Mouse (Mus musculus): ENCODE data around the gene Vcp. TPM values are rescaled to one million over a fixed set of nuclear protein-coding genes. Genes with fewer than 3 reads are reported as not detected.

Vcp gene
- polyA plus RNA-seq, 1 experiment, result 118 TPM

DNA sequence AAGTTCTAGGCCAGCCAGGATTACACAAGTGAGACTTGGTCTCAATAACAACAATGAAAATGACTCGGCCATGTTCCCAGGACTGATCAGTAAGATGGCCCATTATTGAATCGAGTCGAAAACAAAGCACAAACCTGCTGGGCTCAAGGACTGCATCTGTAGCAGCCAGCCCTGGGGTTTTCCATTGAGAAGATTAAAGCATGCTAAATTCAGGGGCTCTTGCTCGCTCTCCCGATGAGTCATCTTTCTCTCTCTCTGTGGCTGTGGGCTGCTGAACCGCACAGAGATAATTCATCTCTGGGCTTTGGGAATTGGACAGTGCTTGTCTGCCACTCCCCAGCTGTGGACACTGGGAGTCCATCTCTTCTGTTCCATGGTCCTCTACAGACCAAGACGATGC lies 58.9 kb downstream of the Vcp start:
- no peak for DNase-seq
- Histone ChIP-seq H3K4me1 (ENCODE audit: control insufficient read depth, insufficient read depth, low read length) (no peaks in the 10 kb centered on the region), H3K4me3 (replicated peaks; ENCODE audit: extremely low read depth, low read depth, low read length) (no peak overlapping the region)
- WGBS, result 76% methylated on average over 7 of the region's 7 CpGs
- TF ChIP-seq POLR2A (IDR thresholded peaks at IDR 0.05; ENCODE audit: borderline replicate concordance, extremely low read depth, low read depth, low read length) (no peak), CTCF (IDR thresholded peaks at IDR 0.05; ENCODE audit: insufficient read depth, low read length) (no peak)

DNA sequence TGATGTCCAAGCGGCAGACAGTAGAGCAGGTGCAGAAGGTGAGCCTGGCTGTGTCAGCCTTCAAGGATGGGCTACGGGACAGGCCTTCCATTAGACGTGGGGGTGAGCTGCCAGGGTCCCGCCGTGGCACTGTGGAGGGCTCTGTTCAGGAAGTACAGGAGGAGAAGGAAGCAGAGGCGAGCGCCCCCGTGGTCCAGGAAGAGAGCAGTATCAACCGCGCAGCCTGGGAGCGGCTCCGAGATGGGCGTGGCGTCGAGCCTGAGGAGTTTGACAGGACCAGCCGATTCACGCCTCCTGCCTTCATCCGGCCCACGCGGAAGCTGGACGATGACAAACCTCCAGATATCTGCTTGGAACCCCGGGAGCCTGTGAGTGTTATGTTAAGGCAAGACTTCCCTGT lies 66.7 kb downstream of the Vcp start:
- Histone ChIP-seq H3K4me3 (replicated peaks; ENCODE audit: extremely low read depth, low read depth, low read length) (no peak overlapping the region), H3K4me1 (ENCODE audit: control insufficient read depth, insufficient read depth, low read length) (no peaks in the 10 kb centered on the region; the same call in 1 of the 2 replicates)
- WGBS, result 5% methylated on average over 22 of the region's 22 CpGs
- DNase-seq, result peak; percentile 48
- no peak for TF ChIP-seq POLR2A (IDR thresholded peaks at IDR 0.05; ENCODE audit: borderline replicate concordance, extremely low read depth, low read depth, low read length)
- no peak for TF ChIP-seq CTCF (IDR thresholded peaks at IDR 0.05; ENCODE audit: insufficient read depth, low read length)

DNA sequence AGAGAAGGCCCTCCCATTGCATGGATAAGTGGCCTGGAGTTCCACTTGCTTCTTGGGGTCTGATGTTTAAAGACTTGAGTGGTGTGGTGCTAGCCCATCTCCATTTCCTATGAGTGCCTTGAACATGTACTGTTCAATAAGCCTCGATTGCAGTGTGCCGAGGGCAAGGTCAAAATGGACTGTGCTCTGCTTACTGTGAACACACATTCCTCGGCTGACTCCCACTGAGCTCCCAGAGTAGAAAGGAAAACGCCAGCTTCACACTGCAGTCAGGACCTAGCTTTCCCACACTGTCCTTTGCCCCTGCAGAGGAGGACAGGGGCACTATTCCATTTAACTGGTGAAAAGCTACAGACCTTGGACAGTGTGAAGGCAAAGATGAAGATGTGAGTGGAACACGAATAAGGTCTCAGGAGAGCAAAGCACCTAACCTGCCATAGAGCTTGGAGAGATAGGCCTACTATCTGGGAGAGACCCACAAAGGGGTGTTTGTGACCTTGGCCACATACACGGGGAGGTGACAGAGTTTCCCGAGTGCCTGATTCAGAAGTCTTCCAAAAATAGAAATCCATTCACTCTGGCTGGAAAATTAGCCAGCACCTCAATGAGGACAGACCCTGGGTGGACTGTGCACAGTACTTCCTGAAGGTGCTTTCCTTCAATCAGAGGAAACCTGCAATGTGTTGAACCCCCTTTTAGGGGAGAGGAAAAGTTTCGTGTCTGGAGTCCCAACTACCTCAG lies 67.9 kb downstream of the Vcp start:
- TF ChIP-seq CTCF (IDR thresholded peaks at IDR 0.05; ENCODE audit: insufficient read depth, low read length), result no peak
- TF ChIP-seq POLR2A (IDR thresholded peaks at IDR 0.05; ENCODE audit: borderline replicate concordance, extremely low read depth, low read depth, low read length), result no peak
- WGBS, result 63% methylated on average over 8 of the region's 8 CpGs
- DNase-seq, result peak; percentile 1

More for the DNA sequence above, 67.9 kb downstream of the Vcp start:
- no peaks in the 10 kb centered on the region; the same call in 1 of the 2 replicates for H3K4me1 ChIP-seq (ENCODE audit: control insufficient read depth, insufficient read depth, low read length)
- no peak overlapping the region for H3K4me3 ChIP-seq (replicated peaks; ENCODE audit: extremely low read depth, low read depth, low read length)

Other genes starting within 250 kb of the Vcp start
- 14.3 and 16.4 TPM in 2 replicates for gene Ccl19, start 243.9 kb downstream of the Vcp start, polyA plus RNA-seq (2012; rRNA removed)
- gene Ccl21a, start 226.5 kb downstream of the Vcp start, polyA plus RNA-seq (2012; rRNA removed), result 103 and 113 TPM in 2 replicates
- gene Fam205a1, start 146.6 kb downstream of the Vcp start, polyA plus RNA-seq (2012; rRNA removed), result not detected in 2 replicates
- not detected in 2 replicates for gene Gm12394, start 143.7 kb downstream of the Vcp start, polyA plus RNA-seq (2012; rRNA removed)
- gene Fam205c, start 126.3 kb downstream of the Vcp start, polyA plus RNA-seq (2012; rRNA removed), result not detected in 2 replicates
- 7.6 and 10.3 TPM in 2 replicates for gene Phf24, start 83.8 kb downstream of the Vcp start, polyA plus RNA-seq (2012; rRNA removed)
- 20.0 and 22.1 TPM in 2 replicates for gene Dnajb5, start 50.7 kb downstream of the Vcp start, polyA plus RNA-seq (2012; rRNA removed)
- not detected in 2 replicates for gene 1700022I11Rik, start 30.9 kb downstream of the Vcp start, polyA plus RNA-seq (2012; rRNA removed)
- gene Fancg, start 10.0 kb upstream of the Vcp start, polyA plus RNA-seq (2012; rRNA removed), result 9.1 and 12.8 TPM in 2 replicates
- 15.9 and 23.3 TPM in 2 replicates for gene Pigo, start 25.3 kb upstream of the Vcp start, polyA plus RNA-seq (2012; rRNA removed)
- 44.9 and 56.6 TPM in 2 replicates for gene Stoml2, start 31.2 kb upstream of the Vcp start, polyA plus RNA-seq (2012; rRNA removed)
- gene Fam214b, start 45.7 kb upstream of the Vcp start, polyA plus RNA-seq (2012; rRNA removed), result 17.5 and 24.9 TPM in 2 replicates
- gene Unc13b, start 58.4 kb upstream of the Vcp start, polyA plus RNA-seq (2012; rRNA removed), result 16.3 and 20.0 TPM in 2 replicates

Data from lung, adult 2 months (tissue).